Mouse (Mus musculus) frontal cortex, postnatal 36 days (tissue): ENCODE data around the gene Olfr1029.
"Not testable (repeated sequence)": the region's sequence is repeated elsewhere in the genome, so short reads cannot be mapped to it uniquely, and the experiment has no call there.

Experiments used
- DNase-seq, 2 experiments: peaks; one replicate each; pipeline ENCODE4 v3.0.0; 2022; ENCODE audit warnings: low spot score in 2 of 2

Gene Olfr1029

DNA sequence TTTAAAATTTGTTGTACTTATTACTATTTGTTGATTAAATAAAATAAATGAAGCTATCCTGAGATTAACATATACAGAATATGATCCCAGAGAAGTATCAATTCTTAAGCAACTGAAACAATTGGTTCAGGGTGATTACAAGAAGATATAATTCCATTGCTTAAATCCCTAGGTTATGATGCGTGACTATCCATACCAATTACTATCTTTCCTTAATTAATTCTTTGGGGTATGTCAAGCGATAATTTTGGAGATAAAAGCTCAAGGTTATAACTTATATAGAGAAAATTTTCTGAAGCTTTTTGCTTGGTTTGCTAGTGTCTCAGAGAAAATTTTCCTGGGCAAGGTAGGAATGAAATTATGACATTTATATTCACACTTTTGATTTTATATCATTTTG is at the start of gene Olfr1029:
Gene Olfr1029, plus strand, starts transcription at position 301 of the 400 bp plus-strand sequence.
- no peak for DNase-seq

DNA sequence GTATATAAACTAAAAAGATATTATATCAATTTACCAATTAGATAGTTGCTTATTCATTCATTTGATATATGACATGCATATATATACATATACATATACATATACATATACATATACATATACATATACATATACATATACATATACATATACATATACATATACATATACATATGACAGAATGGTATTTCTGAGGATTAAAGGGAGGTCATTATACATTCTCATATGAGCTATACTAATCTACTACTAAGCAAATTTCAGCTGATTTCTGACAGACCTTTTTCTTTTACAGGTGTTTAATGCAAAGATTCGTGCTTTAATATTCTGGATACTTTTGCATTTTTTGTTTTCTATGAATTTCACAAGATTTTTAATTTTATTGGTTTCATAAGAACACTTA is 23.6 kb upstream of the Olfr1029 start, which contains the start of gene Olfr1028:
Gene Olfr1028, plus strand, starts transcription at position 301 of the 400 bp plus-strand sequence.
- DNase-seq, result no peak

DNA sequence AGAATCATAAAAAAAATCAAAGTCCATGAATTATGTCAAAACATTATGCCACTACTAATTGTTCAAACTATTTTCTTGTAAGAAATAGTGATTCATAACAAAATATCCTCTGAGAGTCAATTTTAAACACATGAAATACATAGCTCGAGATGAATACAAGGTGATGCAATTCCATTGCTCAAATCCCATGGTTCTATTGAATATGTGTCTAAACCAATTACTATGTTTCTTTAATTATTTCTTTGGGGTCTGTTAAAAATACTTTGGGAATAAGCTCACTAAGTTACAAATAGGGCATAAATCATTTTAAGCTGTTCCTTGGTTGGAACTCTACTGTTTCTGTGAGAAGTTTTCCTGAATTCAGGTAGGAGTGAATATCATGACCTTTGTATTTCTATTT is 5.3 kb downstream of the Olfr1029 start, which contains the start of gene Olfr1030:
Gene Olfr1030, plus strand, starts transcription at position 301 of the 400 bp plus-strand sequence.
- no peak for DNase-seq

DNA sequence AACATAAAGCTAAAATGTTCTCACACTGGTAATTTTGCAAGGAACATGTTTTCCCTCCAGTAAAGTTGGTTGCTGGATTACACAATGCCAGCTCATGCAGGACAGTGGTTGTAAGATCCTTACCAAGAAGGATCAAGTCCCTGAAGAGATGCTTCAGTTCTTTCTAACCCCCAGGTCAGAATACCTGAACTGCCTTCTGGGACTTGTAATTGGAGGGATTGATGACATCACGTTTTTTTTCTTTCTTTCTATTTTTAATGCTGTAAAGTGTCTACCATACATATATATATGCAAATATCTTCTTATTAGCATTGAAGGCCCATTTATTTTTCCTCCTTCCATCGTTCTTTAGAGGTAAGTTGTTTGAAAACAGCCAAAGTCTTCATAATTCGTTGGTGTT is 16.3 kb downstream of the Olfr1029 start, which contains the start of gene Olfr1031:
Gene Olfr1031, plus strand, starts transcription at position 301 of the 400 bp plus-strand sequence.
- no peak for DNase-seq

DNA sequence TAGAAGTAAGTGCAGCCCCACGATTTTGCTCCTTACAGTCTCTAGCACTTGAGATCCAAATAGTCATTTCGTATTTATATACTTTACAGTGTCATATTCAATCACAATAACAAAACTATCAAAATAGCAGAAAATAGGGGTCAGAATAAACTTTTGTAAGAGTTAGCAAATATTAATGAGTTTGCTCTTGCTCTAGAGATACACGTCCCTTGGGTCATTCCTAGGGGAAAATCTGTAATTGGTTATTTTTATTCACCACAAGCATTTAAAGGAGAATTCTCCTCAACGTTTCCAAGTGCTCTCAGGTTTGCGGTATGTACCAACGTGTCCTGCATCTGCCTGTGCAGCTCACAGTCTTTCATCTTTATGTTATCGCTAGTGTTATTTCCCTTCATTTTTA is 31.5 kb downstream of the Olfr1029 start, which contains the start of gene Olfr1032:
Gene Olfr1032, plus strand, starts transcription at position 301 of the 400 bp plus-strand sequence.
- DNase-seq, result no peak

DNA sequence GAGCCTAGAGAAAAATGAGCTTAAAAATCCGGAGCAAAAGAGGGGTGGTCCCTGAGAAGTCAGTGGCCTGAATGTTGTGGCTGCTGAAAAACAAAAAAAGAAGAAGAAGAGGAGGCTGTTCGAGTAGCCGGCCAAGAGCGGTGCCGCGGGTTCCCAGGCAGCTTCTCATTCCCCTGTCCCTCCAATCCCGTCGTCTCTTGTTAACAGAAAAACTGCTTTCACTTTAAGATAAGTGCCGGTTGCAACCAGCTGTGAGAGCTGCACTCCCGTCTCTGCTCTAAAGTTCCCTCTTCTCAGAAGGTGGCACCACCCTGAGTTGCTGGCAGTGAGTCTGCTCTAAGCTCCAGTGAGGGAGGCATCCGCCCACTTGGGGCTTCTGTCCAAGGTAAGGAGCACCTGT is 46.7 kb downstream of the Olfr1029 start, which contains the start of gene Olfr1033:
Gene Olfr1033, plus strand, starts transcription at position 228 of the 400 bp plus-strand sequence.
- peak in 1 of 2 experiments; percentile 1 for DNase-seq

DNA sequence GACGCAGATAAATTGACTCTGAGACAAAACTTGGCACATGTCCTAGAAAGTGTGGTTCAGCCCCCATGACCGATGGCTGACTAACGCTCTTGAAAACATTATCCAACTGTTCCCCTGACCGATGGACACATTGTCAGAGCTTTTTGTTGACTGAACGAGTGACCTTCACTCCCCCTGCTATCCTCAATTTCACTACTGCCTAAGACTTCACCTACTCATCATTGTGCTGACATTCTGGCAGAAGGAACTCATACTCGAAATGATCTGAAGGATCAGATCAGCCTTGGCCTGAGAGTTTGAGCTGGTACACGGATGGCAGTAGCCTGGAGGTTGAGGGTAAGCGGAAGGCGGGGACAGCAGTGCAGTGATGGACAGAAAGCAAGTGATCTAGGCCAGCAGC is 47.8 kb downstream of the Olfr1029 start:
- DNase-seq, result not testable (repeated sequence)
